Mouse (Mus musculus) activated CD4-positive, CD25-positive, alpha-beta regulatory T cell, adult 9 weeks (primary cell): Measurements from ENCODE around the gene Ugt3a1. TPM values are rescaled to one million over a fixed set of nuclear protein-coding genes. Genes with fewer than 3 reads are reported as not detected.

Source experiments
- polyA plus RNA-seq: library from polyadenylated mRNA; unstranded; fragments of 100-300 nt; shearing (Covaris generic); gene quantifications from one replicate; pipeline ENCODE4 v1.2.1, GENCODE M21; 2017

The Ugt3a1 gene
- not detected for polyA plus RNA-seq

DNA sequence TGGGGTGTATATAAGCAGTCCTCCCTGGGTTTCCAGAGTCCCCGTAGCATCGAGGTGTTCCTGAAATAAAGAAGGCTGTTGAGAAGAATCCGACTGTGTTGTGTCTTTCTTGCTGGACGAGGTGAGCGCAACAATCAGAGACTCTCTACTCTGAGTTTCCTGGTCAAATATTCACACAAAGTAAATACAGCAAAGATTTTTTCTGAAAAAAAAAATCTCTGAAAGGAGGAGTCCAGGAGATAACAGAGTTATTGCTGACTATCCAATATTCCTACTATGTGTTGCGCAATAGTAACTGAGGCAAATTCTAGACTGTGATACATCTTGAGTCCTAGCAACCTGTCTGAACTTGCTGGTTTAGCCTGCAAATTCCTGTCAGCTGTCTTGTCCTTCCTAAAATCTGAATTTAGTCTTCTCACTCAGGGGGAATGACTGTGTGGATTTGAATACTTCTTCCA, at the start of gene Ugt3a1:
Gene Ugt3a1 (plus strand): TSS at position 51 of the 458 bp plus-strand sequence.

DNA sequence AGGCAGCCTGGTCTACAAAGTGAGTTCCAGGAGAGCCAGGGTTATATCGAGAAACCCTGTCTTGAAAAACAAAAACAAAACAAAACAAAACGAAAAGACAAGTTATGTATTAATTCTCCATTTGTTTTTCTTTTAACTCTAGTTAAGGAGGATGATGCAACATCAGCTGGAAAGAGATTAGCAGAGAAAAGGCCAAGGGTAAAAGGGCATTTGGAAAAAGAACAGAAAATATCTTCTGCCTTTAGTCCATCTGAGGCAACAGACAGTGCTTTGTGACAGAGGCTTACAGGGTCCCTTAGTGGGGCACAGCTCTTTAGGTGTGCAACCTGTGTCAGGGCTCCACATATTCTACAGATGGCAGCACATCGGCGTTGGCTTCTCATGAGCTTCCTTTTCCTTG, 58.7 kb downstream of the Ugt3a1 start, which contains the start of gene Ugt3a2:
Gene Ugt3a2 (plus strand): TSS at position 210 of the 400 bp plus-strand sequence.

Other genes with a start within 250 kb of the Ugt3a1 start
- 2.1 TPM for gene Nadk2, start 205.6 kb upstream of the Ugt3a1 start, polyA plus RNA-seq
- 3.1 TPM for gene Lmbrd2, start 136.3 kb upstream of the Ugt3a1 start, polyA plus RNA-seq
- 6.5 TPM for gene Skp2, start 121.5 kb upstream of the Ugt3a1 start, polyA plus RNA-seq
- gene Ugt3a2, start 58.7 kb downstream of the Ugt3a1 start, polyA plus RNA-seq: not detected
- 4.5 TPM for gene Capsl, start 159.1 kb downstream of the Ugt3a1 start, polyA plus RNA-seq